Mouse (Mus musculus): ENCODE measurements around the gene Tcaf1.

Tcaf1 gene

DNA sequence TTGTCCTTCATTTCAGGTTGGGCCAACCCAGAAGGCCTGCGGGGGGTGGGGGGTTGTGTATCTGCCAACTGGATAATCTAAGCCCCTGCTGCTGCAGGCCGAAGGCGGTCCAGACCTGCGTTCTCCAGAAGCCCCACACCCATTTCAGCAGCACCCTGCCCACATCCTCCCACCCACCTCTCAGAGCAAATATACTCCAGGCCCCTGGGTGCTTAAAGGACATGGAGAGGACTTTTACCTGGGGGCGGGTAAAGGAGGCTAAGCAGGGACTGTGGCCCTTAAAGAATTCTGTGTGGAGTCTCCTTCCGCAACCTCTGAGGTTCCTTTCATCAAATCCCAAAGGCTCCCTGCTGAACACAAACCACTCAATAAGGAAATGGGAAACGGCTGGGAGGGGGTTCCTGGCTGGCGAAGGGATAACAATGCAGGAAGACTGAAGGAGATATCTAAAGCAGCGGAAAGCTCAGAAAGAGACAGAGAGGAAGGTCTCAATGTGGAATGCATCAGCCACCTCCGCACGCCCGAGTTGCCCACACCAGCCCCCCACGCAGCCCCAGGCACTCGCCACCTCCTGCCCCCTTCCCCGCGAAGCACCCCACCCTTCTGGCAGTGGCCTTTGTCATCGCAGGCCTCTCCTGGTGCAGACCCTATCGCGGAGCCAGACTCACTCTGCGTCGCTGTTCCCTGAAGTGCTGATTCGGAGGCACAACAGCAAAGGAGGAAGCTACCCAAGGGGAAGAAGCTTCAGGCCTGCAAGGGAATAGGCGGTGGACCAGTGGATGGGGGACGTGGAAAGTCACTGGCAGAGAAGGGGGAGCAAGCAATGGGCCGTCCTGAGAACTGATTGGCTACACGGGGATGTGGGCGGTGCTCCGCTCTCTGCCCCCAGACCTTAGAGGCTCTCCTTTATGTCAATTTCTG lies at the start of gene Tcaf1:
TSS of gene Tcaf1 (minus strand) at position 798 of the 921 bp plus-strand sequence.
- no peak for DNase-seq

DNA sequence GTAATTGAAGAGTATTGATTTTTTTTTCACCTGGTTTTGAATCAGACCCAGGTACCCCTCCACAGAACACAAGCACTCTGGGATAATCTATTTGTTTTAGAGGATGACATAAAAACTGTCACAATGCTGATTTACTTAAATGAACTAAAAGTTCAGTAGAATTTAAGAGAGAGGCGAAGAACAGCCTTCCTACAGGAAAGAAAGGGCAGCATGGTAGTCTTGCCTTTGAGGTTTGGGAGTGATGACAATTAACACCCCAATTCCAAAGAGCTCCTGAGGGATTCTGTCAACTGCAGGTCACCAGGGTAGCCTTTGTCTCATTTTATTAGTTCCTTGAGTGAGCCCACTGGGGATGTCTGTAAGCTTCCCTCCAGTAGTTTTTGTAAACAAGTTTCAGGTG lies 46.2 kb upstream of the Tcaf1 start, which contains the start of gene Olfr38:
TSS of gene Olfr38 (plus strand) at position 301 of the 400 bp plus-strand sequence.
- DNase-seq = no peak

DNA sequence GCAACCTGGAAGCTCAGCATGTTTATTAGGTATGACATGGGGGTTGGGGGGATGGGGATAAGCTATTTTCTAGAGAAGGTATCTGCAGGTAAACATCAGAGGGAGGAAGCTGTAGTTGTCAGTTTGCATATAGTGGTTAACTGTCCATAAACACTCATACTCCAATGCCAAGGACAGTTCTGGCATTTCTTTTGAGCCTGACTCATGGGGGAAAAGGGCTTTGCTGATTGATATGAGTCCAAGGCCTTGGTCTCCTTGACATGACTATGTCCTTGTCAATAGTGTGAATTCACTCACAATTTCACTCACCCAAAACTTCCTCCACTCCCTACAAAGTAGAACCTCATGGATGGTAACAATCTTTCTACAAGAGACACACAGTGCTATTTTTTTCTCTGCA lies 38.0 kb upstream of the Tcaf1 start:
- no peak for DNase-seq

DNA sequence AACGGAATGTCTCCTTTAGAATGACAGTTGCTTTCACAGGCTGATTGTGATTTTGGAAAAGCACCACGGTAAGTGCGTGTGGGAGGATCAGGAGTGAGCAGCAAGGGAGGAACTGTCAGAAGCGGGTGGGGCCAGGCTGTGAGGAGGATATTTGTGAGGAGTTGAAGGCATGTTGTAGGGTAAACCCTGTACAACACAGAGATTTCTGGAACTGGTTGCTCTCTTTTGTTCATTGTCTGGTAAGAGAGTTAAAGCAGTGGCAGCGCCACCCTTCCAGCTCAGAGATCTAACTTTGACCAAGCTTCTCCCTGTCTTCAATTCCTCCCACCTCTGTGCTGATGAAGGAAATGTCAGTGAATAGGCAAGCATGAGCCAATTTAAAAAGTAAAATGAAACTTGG lies 32.4 kb upstream of the Tcaf1 start:
- no peak for DNase-seq

DNA sequence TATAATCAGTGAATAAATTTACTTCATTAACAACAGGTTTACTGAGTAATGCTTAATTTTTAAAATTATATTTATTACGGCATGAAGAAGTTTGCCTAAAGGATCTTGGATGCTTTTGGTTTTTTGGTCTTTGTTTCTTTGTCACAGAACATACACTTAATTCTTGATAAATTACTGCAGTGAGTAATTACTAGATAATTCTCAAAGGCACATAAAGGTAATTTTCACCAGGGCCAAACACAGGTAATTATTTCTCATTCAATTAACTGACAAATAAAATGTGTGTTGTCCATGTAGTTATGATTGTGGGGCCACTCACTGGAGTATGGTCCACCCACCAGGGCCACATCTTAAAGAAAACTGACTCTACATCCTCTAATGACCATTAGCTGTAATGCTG lies 29.2 kb upstream of the Tcaf1 start, which contains the start of gene Olfr453:
TSS of gene Olfr453 (plus strand) at position 301 of the 400 bp plus-strand sequence.
- no peak for DNase-seq

DNA sequence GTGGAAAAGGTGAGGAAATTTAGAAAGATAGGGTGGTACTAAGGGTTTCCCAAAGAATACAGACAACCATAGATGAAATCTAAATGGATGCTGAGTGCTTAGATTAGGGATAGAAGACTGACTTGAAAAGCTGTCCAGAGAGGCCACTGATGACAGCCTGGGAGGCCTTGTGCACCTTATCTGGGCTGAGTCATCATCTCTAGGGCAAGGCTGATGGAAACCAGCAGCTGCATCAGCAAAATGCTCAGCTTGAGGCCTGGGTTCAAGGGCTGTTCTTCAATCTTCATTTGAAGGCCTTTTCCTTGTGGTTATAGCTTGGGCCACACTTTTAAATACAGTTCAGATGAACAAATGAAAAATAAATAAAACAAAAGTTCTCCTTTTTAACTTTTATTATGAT lies 8.1 kb upstream of the Tcaf1 start:
- no peak for DNase-seq

DNA sequence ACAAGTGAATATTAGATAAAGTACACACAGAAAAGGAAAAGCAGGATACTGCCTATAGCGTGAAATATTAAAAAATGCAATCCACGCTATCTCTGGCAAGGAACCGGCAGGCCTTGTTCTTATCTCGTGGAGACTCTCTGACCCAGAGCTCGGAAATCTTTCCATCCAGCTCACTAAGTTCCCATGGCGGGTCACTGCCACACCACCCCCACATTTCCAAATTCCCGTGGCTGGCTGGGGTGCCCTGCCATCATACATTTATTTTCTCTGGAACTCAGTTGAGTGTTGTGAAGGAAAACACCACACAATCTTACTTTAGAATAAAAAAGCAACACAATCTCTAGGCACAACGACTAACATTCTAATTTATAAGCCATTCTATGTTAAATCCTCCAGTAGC lies 4.8 kb upstream of the Tcaf1 start:
- DNase-seq = no peak

DNA sequence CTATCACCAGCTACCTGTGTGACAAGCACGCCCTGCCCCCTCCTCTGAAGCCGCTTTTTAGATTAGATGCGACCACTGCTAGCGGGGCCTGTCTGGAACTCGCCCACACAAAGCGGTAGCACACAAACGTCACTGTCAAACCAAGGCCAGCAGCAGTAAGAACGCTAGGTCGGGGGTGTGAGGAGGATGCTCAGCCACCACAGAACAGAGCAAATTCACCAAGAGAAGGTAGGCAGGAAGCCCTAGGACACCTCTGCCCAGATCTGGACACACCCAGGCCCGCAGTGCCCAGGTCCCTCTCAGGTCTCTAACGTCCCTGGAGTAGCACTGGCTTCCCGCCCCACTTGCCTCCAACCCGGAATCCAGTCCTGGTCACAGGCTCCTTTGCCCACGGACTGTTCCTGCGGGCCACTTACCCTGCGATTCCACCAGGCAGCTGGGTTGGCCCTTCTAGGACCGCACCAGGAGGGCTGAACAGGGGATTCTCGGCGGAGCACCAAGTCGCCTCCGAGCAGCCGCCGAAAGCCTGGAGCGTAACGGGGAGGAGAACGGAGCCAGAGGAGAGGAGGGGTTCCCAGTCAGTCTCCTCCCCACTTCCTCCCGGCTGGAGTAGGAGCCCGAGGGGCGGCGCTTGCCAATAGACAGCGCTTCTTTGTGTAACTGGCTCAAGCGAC lies 17.2 kb downstream of the Tcaf1 start:
- DNase-seq = no peak

DNA sequence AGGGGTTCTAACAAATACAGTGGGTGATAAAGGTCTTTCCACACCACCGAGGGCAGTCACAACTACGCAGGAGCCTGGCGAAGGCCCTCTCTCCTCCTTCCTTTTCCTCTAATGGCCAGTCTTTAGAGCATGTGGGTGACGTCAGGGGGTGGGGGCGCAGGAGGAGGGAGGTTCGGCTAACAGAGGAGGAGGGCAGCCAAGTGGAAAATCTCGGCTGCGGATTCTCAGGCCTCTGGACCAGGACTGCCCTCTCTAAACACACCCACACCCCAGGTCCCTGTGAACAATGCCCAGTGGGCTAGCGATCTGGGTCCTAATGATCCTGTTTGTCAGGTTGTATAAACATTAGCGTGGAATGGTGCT lies 17.8 kb downstream of the Tcaf1 start:
- DNase-seq = no peak

DNA sequence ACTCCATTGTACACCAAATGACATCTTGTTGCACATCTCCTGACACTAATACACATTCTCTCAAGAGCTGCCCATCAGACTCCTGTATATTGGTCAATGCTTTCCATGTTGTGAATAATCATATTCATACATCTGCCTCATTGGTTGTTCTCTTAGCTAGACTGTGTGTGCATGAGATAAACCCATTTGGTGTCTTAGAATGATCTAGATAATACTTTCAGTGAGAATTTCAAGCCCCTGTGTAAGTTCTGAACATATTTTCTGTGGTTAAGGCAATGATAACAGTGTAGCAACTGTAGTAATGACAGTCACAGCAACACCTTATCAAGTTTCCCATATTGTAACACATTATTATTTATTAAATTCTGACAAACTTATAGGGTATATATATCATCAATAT lies 20.1 kb downstream of the Tcaf1 start:
- no peak for DNase-seq

DNA sequence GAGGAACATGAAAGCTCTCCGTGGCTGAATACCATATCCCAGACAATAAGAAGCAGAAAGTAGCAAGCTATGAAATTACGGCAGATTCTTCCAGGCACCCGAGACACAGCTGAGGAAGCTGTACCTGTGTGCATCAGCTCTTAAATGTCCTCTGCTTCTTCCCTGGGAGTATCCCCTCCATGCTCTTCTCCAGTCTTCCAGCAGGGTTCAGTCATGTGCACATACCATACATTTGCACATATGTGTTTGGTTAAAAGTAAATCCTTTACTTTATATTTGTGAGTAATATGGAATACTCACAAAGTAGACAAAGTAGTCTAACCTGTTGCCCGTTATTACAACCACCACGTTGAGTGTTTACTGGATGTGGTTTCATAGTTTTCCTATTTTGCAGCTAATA lies 22.0 kb downstream of the Tcaf1 start:
- DNase-seq = no peak

DNA sequence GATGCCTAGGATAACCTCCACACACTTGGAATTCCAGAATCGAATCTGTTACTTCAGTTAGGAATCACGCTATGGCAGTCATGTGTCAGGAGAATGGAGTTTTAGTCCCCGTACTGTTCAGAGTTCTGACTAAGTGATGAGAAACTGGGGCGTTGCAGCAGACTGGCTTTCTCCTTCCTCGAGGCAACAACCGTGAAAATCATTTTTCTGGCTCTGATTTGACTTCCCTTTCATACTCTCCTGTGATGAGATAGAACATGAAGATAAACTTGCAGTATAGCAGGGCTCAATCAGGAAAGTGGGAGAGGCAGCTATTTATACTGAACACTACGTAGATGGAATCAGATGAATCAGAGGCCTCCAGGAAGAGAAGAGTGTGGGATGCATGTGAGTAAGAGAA lies 29.8 kb downstream of the Tcaf1 start:
- DNase-seq = no peak

DNA sequence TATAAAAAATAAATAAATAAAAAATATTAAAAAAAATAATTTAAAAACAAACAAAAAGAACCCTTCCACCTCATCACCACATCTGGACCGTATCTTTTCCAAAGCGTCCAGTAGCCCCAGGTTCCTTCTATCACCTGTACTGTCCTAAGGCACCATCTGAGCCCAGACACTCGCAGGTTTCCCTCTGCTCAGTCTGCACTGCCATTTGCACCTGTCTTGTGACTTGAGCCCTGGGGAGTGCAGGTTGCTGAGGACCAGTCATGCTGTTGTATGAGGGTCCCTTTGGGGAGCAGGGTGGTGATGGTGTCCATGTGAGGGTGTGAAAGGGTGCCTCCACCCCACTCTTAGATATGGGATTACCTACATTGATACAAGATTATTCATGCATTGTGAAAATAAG lies 33.9 kb downstream of the Tcaf1 start:
- DNase-seq = no peak

DNA sequence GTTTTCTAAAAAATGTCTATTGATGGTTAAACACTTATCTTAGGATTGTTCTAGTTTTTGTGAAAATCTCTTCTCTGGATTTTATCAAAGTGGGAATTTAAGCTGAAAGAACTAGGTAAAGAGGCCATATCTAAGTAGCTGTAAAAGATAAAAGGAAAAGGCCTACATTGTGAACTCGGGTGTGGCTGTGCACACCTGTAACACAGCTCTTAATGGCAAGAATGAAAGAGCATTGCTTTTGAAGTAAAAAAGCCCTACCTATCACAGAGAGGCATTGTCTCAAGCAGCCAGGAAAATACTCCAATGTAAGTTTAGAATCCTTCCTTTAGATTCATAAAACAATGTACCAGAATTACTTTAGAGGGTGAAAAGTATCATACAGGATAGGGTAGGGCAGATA lies 38.1 kb downstream of the Tcaf1 start:
- no peak for DNase-seq

DNA sequence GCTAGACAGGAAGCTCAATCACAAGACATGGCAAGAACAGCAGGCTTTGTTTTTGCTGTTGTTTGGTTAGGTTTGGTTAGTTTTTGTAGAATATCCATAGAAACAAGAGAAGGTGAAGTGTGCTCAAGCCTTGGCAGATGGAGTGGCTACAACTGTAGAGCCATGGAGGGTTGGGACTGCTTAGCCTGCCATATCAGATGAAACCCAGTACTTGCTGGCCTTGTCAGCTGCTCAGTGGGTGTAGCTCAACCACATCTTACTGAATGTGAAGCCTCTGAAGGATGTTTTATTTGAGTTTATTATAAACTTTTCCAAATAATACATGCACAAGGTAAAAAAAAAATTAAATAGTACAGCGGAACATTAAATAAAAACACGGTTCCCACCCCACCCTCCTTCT lies 42.2 kb downstream of the Tcaf1 start:
- no peak for DNase-seq

DNA sequence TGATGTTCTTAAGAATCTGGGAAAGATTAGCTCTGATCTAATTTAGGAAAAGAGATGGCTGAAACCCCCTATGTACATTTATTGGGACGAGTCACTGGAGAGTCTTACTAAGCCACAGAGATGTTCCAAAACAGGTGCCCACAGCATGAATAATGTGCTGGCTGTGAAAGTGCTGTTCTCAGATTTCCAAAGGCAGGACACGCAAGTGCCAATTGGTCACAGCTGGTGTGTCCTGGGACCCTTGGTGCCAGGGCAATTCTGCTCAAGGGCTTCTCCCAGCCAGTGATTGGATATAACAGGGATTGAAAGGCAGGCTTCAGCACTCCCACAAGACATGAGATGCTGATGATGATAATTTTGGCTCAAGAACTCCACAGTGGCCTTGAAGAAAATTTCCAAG lies 48.1 kb downstream of the Tcaf1 start:
- DNase-seq = no peak

DNA sequence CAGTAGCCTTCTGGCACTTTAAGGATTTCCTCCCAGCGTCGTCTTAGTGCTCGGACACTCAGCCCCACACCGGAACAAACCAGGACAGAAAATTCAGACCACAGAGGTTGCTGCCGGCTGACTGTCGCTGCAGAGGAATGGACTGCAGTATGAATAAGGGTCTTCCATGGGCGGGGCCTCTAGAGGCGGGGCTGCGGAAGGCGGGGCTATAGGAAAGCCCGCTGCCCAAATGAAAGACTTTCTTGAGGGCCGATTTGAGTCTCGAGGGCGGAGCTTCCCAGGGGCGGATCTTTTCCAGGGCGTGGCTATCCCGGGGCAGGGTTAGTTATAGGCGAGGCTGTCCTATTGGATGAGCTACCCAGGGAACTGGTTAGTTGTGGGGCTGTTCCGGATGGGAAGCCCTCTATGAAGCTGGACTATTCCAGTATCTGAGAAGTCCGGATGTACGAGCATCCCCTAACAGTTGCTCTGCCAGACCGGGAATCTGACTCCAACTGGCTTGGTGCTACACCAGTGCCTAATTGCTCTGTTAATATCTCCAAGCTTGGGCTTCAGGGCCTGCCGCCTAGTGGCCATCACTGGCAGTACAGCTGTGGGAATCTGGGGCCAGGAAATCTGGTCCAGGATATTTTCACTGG lies 64.9 kb downstream of the Tcaf1 start, which contains the start of gene Tcaf2:
TSS of gene Tcaf2 (minus strand) at position 343 of the 638 bp plus-strand sequence.
- peak; percentile 37 for DNase-seq

DNA sequence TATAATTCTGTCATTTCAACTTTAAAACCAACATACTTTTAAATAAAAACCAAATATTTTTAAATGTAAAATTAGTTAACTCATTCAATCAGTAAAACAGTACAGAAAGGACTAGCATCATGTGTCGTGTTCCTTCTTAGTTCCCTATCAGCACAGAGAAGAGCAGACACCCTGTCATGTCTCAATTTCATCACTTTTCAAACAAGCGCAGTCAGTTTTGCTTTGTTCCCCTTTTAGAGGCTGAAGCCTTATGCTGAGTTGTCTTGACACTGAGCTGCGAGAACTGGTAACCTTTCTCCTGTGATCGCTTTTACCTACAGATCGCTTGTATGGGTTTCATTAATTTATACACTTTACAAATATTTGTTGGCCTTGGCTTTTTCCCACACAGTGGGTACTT lies 75.5 kb downstream of the Tcaf1 start:
- no peak for DNase-seq

DNA sequence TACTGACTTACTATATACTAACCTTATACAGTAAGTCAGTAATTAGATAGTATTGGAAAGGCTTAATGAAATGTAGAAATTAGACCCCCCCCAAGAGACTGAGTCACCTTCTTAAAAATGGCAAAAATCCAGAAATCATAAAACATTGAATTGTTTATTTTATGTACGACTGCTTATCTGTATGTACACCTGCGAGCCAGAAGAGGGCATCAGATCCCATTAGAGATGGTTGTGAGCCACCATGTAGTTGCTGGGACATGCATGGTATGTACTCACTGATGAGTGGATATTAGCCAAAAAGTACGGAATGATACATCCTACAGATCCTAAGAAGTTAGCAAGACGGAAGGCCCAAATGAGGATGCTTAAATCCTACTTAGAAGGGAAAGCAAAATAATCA lies 78.5 kb downstream of the Tcaf1 start:
- DNase-seq = no peak
